Mouse (Mus musculus) hindbrain, embryonic 10.5 days (tissue): Measurements from ENCODE around the gene Bola1. TPM values are rescaled to one million over a fixed set of nuclear protein-coding genes. Genes with fewer than 3 reads are reported as not detected.

Experiments
- DNase-seq: peaks from one replicate; pipeline ENCODE4 v3.0.0-alpha.2; 2017; ENCODE audit warnings: low spot score
- H3K27ac ChIP-seq: fragments of 300-500 bp; sonication (generic); 2 replicates; pipeline ENCODE4 v1.5.1; 2016; ENCODE audit warnings: mild to moderate bottlenecking, moderate library complexity
- H3K27me3 ChIP-seq: fragments of 300-500 bp; sonication (generic); 2 replicates; pipeline ENCODE4 v1.6.1; 2016; ENCODE audit warnings: mild to moderate bottlenecking; ENCODE audit not compliant: poor library complexity, insufficient read depth, severe bottlenecking
- H3K36me3 ChIP-seq: fragments of 300-500 bp; sonication (generic); 2 replicates; pipeline ENCODE4 v1.6.1; 2016; ENCODE audit warnings: mild to moderate bottlenecking, moderate library complexity
- H3K4me1 ChIP-seq: fragments of 300-500 bp; sonication (generic); replicated peaks from 2 replicates; pipeline ENCODE4 v1.6.1; 2016; ENCODE audit warnings: mild to moderate bottlenecking
- H3K4me3 ChIP-seq: fragments of 300-500 bp; sonication (generic); 2 replicates; pipeline ENCODE4 v1.5.1; 2016; ENCODE audit warnings: mild to moderate bottlenecking, moderate library complexity
- H3K9me3 ChIP-seq: fragments of 300-500 bp; sonication (generic); 2 replicates; pipeline ENCODE4 v1.6.1; 2016; ENCODE audit warnings: mild to moderate bottlenecking, moderate library complexity
- WGBS: fragments of 180-500 bp; shearing (Covaris S2); methylation state at CpG from one replicate; pipeline ENCODE4 v1.1.7; 2016; 5-methylcytosine and 5-hydroxymethylcytosine counted together
- polyA plus RNA-seq: library from polyadenylated mRNA; unstranded; fragments of >200 nt; fragmentation: Nextera tagmentation; extraction: Ambion mirVana; gene quantifications from 2 replicates; pipeline ENCODE4 v1.2.1, GENCODE M21; 2016

Gene Bola1
- polyA plus RNA-seq, 1 experiment from 2014 or later = 90.3 TPM

DNA sequence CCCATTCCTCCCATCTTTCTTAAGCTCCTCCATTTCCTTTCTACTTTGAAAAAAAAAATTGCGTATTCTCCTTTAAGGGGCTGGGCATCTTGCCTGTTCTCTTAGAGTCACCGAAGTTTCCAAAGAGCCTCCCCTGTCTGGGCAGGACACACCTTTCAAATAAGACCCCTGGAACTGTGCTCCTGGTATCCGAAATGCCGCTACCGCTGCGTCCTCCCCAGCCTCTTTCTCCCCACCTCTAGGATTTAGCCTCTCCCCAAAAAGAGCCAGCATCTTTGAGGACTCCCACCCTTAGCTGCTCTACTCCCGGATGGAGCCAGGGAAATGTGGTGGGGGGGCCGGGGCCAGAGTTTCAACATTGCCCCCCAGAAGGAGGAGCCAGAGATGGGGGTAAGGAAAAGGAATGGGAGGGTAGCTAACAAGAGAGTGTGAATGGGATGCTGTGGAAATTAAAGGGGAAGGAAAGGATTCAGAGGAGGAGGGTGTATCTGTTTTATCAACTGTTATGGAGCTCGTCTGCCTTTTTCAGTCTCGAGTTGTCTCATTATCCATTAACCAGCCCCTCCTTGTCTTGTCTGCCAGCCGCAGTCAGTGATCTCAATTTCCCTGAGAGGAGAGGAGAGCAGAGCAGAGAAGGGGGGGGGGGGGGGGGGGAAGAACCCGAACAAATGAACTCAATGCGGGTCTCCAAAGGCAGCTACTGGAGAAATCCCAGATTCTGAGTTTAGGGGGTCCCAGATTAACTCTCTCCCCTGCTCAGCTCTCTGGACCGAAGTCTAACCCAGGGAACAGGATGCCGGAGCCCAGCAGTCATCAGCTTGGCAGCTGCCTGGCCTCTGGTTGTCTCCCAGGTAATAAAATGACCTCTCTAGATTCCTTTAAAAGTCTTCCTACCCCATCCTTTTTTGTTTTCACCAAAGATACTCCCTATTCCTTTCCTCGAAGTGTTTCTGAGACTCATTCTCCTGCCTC lies 57.4 kb downstream of the Bola1 start, which contains the start of gene Mtmr11:
Gene Mtmr11, plus strand, starts transcription at position 136 of the 972 bp plus-strand sequence.
- 8% methylated on average over 16 of the region's 16 CpGs for WGBS
- Histone ChIP-seq H3K9me3 (no peaks in the 10 kb centered on the region), H3K36me3 (no peaks in the 10 kb centered on the region), H3K27ac (peak within 1 kb of the TSS; percentile 81), H3K4me1 (peaks cover 29% of the 10 kb centered on the region), H3K4me3 (peak within 1 kb of the TSS; percentile 54), H3K27me3 (no peaks in the 10 kb centered on the region)
- no peak for DNase-seq

DNA sequence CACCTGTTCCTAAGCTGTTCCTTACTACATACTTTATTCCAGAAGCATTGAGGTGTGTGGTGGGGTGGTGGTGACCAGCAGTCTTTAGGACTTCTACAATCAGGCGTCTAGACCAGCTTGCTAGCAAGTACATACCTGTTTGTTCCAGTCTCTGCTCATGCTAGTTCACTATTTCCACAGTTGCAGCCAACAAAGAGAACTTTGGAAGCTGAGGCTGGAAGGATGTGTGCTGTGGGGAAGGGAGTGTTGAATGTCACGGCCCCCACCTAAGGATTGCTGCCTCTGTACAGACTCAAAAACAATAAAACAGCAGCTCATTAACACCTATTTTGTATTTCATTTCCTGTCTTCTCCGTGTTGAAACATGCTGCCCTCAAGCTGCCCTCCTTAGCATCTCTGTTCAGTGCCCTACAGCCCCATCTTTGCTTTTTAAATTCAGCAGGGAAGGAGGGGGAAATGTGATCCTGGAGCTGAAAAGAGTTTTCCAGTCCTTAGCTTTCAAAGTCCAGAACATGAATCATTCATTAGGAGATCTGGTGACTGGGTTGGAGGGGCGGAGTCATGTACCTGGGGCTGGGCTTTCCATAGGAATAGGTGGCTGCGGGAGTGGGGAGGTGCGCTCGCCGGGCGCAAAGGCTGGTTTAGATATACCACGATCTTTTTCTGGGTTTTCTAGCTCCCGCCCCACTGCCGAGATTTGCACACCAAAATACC lies 58.5 kb downstream of the Bola1 start:
- Histone ChIP-seq H3K27ac (peak overlapping the region; percentile 81), H3K4me3 (peak overlapping the region; percentile 54), H3K36me3 (peaks cover 2% of the 10 kb centered on the region), H3K27me3 (no peaks in the 10 kb centered on the region), H3K4me1 (peaks cover 29% of the 10 kb centered on the region), H3K9me3 (no peaks in the 10 kb centered on the region)
- DNase-seq = peak; percentile 43
- 2% methylated on average over 12 of the region's 12 CpGs for WGBS

DNA sequence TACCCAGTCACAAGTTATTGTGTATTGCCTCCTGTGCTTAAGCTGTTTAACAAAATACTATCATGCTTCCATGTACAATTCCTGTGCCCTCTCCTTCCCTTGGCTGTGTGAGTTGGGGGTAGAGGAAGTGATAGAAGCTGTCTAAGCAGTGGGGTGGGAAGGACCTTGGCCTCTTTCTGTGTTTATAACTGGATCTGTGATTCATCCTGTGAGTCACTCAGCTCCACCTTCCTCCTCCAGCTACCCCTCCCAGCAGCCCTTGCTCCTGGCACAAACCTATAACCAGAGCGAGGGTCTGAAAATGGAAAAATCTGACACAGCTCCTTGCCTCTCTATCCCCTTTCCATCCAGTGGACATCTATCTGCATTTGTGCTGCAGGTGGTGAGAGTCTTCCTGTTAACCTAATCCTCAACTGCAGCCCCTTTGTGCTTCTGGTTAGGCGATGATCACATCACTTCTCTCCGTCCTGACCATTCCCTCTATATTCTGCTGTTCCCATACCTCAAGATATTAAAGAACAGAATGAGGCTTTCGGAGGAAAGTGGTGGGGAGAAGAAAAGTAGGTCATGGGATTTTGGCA lies 59.2 kb downstream of the Bola1 start:
- no peak for DNase-seq
- no peak overlapping the region for H3K4me3 ChIP-seq

DNA sequence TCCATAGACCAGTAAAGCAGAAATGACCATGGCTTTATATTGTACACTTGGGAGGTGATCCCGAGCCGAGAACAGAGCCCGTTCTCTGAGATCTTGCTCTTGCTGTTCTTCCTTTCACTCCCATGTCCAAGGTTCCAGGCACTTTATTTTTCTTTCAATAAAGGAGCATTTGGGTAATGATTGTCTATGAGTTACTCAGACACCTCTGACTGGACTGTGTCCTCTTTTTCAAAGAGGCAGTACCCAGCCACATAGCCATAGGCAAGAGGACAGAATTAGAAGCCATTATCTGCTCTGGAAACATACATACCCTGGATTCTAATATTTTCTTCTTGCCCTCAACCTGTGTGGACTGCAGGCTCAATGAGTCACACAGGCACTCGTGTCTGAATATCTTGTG lies 59.7 kb downstream of the Bola1 start:
- Histone ChIP-seq H3K4me1 (peaks cover 29% of the 10 kb centered on the region), H3K4me3 (no peak overlapping the region), H3K36me3 (peaks cover 14% of the 10 kb centered on the region), H3K27me3 (no peaks in the 10 kb centered on the region), H3K9me3 (no peaks in the 10 kb centered on the region), H3K27ac (no peak overlapping the region)
- 78% methylated on average over 4 of the region's 4 CpGs for WGBS
- DNase-seq = no peak

More for the DNA sequence above, 59.2 kb downstream of the Bola1 start:
- Histone ChIP-seq H3K4me1 (peaks cover 29% of the 10 kb centered on the region), H3K9me3 (no peaks in the 10 kb centered on the region), H3K27ac (peak overlapping the region; percentile 81), H3K36me3 (peaks cover 9% of the 10 kb centered on the region), H3K27me3 (no peaks in the 10 kb centered on the region)
- WGBS = 62% methylated on average over 4 of the region's 4 CpGs

DNA sequence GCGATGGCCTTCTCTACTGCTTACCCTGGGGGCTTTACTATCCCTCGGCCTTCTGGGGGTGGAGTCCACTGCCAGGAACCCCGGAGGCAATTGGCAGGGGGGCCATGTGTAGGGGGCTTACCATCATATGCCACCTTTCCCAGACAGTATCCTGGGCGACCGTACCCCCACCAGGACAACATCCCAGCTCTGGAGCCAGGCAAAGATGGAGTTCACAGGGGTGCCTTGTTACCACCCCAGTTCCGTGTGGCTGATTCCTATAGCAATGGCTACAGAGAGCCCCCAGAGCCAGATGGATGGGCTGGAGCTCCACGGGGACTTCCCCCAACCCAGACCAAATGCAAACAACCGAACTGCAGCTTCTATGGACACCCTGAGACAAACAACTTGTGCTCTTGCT lies 64.0 kb downstream of the Bola1 start:
- Histone ChIP-seq H3K27me3 (no peaks in the 10 kb centered on the region), H3K9me3 (no peaks in the 10 kb centered on the region), H3K27ac (no peak overlapping the region), H3K4me3 (no peak overlapping the region), H3K36me3 (peaks cover 57% of the 10 kb centered on the region), H3K4me1 (peaks cover 8% of the 10 kb centered on the region)
- 84% methylated on average over 8 of the region's 8 CpGs for WGBS
- DNase-seq = no peak

DNA sequence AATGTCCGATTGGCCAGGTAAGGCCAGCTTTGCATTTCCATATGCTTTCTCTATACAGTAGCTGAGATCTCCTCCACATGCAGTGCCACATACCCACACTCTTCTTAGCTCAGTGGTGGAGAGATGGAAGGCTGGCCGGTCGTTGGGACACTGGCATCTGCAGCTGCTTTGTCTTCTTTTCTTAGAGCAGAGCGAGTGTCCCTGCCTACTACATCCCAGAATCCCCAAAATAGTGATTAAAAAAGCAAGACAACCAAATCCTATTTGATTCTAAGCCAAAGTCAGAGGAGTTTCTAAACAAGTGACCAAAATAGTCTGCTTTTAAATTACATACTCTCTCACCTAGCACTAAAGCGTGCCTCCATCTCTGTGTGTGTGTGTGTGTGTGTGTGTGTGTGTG lies 66.9 kb downstream of the Bola1 start:
- DNase-seq = no peak
- 91% methylated on average over 5 of the region's 5 CpGs for WGBS
- no peaks in the 10 kb centered on the region for H3K4me1 ChIP-seq
- no peaks in the 10 kb centered on the region for H3K27me3 ChIP-seq
- no peak overlapping the region for H3K4me3 ChIP-seq
- no peaks in the 10 kb centered on the region for H3K9me3 ChIP-seq
- H3K27ac ChIP-seq = no peak overlapping the region
- H3K36me3 ChIP-seq = peaks cover 58% of the 10 kb centered on the region

DNA sequence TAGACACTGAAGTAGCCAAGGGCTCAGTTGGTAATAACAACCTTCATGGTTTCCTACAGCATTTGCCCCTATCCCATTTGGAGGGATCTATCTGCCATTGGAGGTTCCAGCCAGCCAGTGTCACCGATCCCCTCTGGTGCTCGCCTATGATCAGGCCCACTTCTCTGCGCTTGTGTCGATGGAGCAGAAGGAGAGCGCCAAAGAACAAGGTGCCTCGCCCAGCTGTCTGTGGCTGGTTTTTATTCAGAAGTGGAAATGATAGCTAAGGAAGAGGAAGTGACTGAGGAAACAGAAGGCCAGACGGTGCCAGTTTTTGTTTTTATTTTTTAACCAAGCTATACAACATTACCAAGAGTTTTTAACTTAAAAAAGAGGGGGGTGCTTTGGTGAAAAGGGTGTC lies 67.7 kb downstream of the Bola1 start:
- Histone ChIP-seq H3K36me3 (peaks cover 59% of the 10 kb centered on the region), H3K27me3 (no peaks in the 10 kb centered on the region), H3K27ac (no peak overlapping the region), H3K4me1 (no peaks in the 10 kb centered on the region), H3K4me3 (no peak overlapping the region), H3K9me3 (no peaks in the 10 kb centered on the region)
- DNase-seq = no peak
- WGBS = 91% methylated on average over 7 of the region's 7 CpGs

DNA sequence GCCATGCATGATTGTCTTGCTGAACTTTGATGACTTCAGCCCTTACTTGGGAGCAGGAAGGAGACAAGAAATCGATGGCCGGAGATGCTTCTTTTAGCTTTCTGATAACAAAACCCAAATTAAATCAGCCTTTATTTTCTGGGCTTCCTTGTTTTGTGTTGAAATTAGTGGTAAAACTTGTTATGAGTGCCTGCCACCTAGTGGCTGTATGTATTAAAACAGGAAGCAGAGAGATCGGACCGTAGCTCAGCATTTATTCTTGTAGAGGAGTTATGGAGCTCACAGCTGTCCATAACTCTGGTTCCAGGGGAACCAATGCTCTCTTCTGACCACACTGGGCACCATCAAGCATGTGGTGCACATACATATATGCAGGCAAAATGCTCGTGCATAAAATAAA lies 71.6 kb downstream of the Bola1 start:
- Histone ChIP-seq H3K4me1 (no peaks in the 10 kb centered on the region), H3K4me3 (no peak overlapping the region), H3K27me3 (no peaks in the 10 kb centered on the region), H3K9me3 (no peaks in the 10 kb centered on the region), H3K36me3 (peaks cover 56% of the 10 kb centered on the region), H3K27ac (no peak overlapping the region)
- no peak for DNase-seq
- 31% methylated on average over 5 of the region's 5 CpGs for WGBS

Other genes with a start within 250 kb of the Bola1 start
- 75.0 and 83.5 TPM in 2 replicates for gene Plekho1, start 223.7 kb downstream of the Bola1 start, polyA plus RNA-seq
- gene Vps45, start 161.2 kb downstream of the Bola1 start, polyA plus RNA-seq = 30.4 and 32.4 TPM in 2 replicates
- gene Otud7b, start 115.2 kb downstream of the Bola1 start, polyA plus RNA-seq = 12.8 and 19.2 TPM in 2 replicates
- 10.4 and 11.4 TPM in 2 replicates for gene Mtmr11, start 57.7 kb downstream of the Bola1 start, polyA plus RNA-seq
- 250 and 259 TPM in 2 replicates for gene Sf3b4, start 47.4 kb downstream of the Bola1 start, polyA plus RNA-seq
- 3.7 and 15.3 TPM in 2 replicates for gene Sv2a, start 38.6 kb downstream of the Bola1 start, polyA plus RNA-seq
- not detected in 2 replicates for gene Hist2h2ab, start 156 bp upstream of the Bola1 start, polyA plus RNA-seq
- gene Hist2h2ac, start 1.2 kb upstream of the Bola1 start, polyA plus RNA-seq = 7.6 and 12.0 TPM in 2 replicates
- 6.0 and 8.7 TPM in 2 replicates for gene Hist2h2be, start 1.4 kb upstream of the Bola1 start, polyA plus RNA-seq
- 7.9 and 8.4 TPM in 2 replicates for gene Hist2h3c2, start 19.4 kb upstream of the Bola1 start, polyA plus RNA-seq
- gene Hist2h2aa2, start 20.6 kb upstream of the Bola1 start, polyA plus RNA-seq = 44.6 and 55.1 TPM in 2 replicates
- 11.3 and 13.4 TPM in 2 replicates for gene Hist2h2aa1, start 25.8 kb upstream of the Bola1 start, polyA plus RNA-seq
- gene Hist2h3c1, start 27.0 kb upstream of the Bola1 start, polyA plus RNA-seq = 0.42 and 0.56 TPM in 2 replicates
- gene Hist2h4, start 43.6 kb upstream of the Bola1 start, polyA plus RNA-seq = 6.8 and 13.6 TPM in 2 replicates
- 49.7 and 51.9 TPM in 2 replicates for gene Hist2h3b, start 48.9 kb upstream of the Bola1 start, polyA plus RNA-seq
- 9.4 and 9.7 TPM in 2 replicates for gene Hist2h2bb, start 50.0 kb upstream of the Bola1 start, polyA plus RNA-seq
- gene Fcgr1, start 74.3 kb upstream of the Bola1 start, polyA plus RNA-seq = 1.7 and 1.9 TPM in 2 replicates
- gene BC107364, start 232.6 kb upstream of the Bola1 start, polyA plus RNA-seq = 0.25 TPM in 1 of 2 replicates, not detected in the other